Mouse (Mus musculus) midbrain, embryonic 16.5 days (tissue): ENCODE results near the gene Atp7b. TPM values are rescaled to one million over a fixed set of nuclear protein-coding genes. Genes with fewer than 3 reads are reported as not detected.

Experiments used
- ATAC-seq: fragments of 200-750 bp; cut with Nextera tagmentation; 2 replicates; pipeline ENCODE4 v1.8.0; 2017; ENCODE audit warnings: moderate TSS enrichment
- H3K27ac ChIP-seq: fragments of 300-500 bp; sonication (generic); 2 replicates; pipeline ENCODE4 v1.5.1; 2014; ENCODE audit warnings: mild to moderate bottlenecking, low read length, mixed read lengths
- H3K27me3 ChIP-seq: fragments of 300-500 bp; sonication (generic); 2 replicates; pipeline ENCODE4 v1.6.1; 2014; ENCODE audit warnings: low read depth, low read length, mixed read lengths; ENCODE audit not compliant: control insufficient read depth, insufficient read depth
- H3K36me3 ChIP-seq: fragments of 300-500 bp; sonication (generic); 2 replicates; pipeline ENCODE4 v1.6.1; 2014; ENCODE audit warnings: mild to moderate bottlenecking, low read length, moderate library complexity, mixed read lengths; ENCODE audit not compliant: control insufficient read depth, insufficient read depth
- H3K4me1 ChIP-seq: fragments of 300-500 bp; sonication (generic); 2 replicates; pipeline ENCODE4 v1.6.1; 2014; ENCODE audit warnings: mild to moderate bottlenecking, low read length, mixed read lengths; ENCODE audit not compliant: control insufficient read depth, insufficient read depth
- H3K4me2 ChIP-seq: fragments of 300-500 bp; sonication (generic); 2 replicates; pipeline ENCODE4 v1.6.1; 2014; ENCODE audit warnings: mild to moderate bottlenecking, low read length, mixed read lengths
- H3K4me3 ChIP-seq: fragments of 300-500 bp; sonication (generic); 2 replicates; pipeline ENCODE4 v1.5.1; 2014; ENCODE audit warnings: low read depth, mild to moderate bottlenecking, low read length, moderate library complexity, mixed read lengths
- H3K9ac ChIP-seq: fragments of 300-500 bp; sonication (generic); 2 replicates; pipeline ENCODE4 v1.6.1; 2014; ENCODE audit warnings: low read depth, low read length, mixed read lengths
- H3K9me3 ChIP-seq: fragments of 300-500 bp; sonication (generic); replicated peaks from 2 replicates; pipeline ENCODE4 v1.6.1; 2014; ENCODE audit warnings: mild to moderate bottlenecking, low read length, mixed read lengths; ENCODE audit not compliant: control insufficient read depth, poor library complexity, severe bottlenecking
- WGBS: fragments of 180-500 bp; shearing (Covaris S2); extraction: QIAGEN DNeasy Blood & Tissue Kit; methylation state at CpG from one replicate; pipeline ENCODE4 v1.1.7; 2014; 5-methylcytosine and 5-hydroxymethylcytosine counted together
- polyA plus RNA-seq: library from polyadenylated mRNA; unstranded; fragments of >200 nt; fragmentation: Nextera tagmentation; extraction: Ambion mirVana; gene quantifications from 2 replicates; pipeline ENCODE4 v1.2.1, GENCODE M21; 2015

The Atp7b gene
- polyA plus RNA-seq, 1 experiment from 2014 or later = 1.5 TPM

- Histone ChIP-seq H3K9ac (no peak overlapping the region), H3K4me1 (no peaks in the 10 kb centered on the region), H3K4me2 (no peak overlapping the region), H3K36me3 (no peaks in the 10 kb centered on the region), H3K27me3 (no peaks in the 10 kb centered on the region), H3K27ac (no peak overlapping the region), H3K4me3 (no peak overlapping the region), H3K9me3 (no peaks in the 10 kb centered on the region)
- peak; percentile 53; the same call in 1 of the 2 replicates for ATAC-seq
- WGBS = 64% methylated on average over 24 of the region's 24 CpGs
Measured at GRCm38 (mm10) chr8:22013034-22013707, 46.9 kb downstream of the Atp7b start.

- H3K27ac ChIP-seq = no peak overlapping the region
- 69% methylated on average over 3 of the region's 3 CpGs for WGBS
- no peak overlapping the region for H3K4me3 ChIP-seq
- H3K36me3 ChIP-seq = no peaks in the 10 kb centered on the region
- no peak for ATAC-seq
- H3K9me3 ChIP-seq = no peaks in the 10 kb centered on the region
- no peak overlapping the region for H3K4me2 ChIP-seq
- H3K27me3 ChIP-seq = no peaks in the 10 kb centered on the region
- no peak overlapping the region for H3K9ac ChIP-seq
- no peaks in the 10 kb centered on the region for H3K4me1 ChIP-seq
Measured at GRCm38 (mm10) chr8:22009403-22009802, 50.7 kb downstream of the Atp7b start.

GRCm38 (mm10) chr8:22006423-22006822, 53.7 kb downstream of the Atp7b start:
- H3K27ac ChIP-seq = no peak overlapping the region
- no peak overlapping the region for H3K4me3 ChIP-seq
- no peak for ATAC-seq
- no peaks in the 10 kb centered on the region for H3K27me3 ChIP-seq
- H3K4me2 ChIP-seq = no peak overlapping the region
- no peaks in the 10 kb centered on the region for H3K36me3 ChIP-seq
- H3K9ac ChIP-seq = no peak overlapping the region
- 84% methylated on average over 6 of the region's 6 CpGs for WGBS
- no peaks in the 10 kb centered on the region for H3K4me1 ChIP-seq
- no peaks in the 10 kb centered on the region for H3K9me3 ChIP-seq

GRCm38 (mm10) chr8:22004750-22005522, 55.2 kb downstream of the Atp7b start:
- Histone ChIP-seq H3K4me3 (no peak overlapping the region), H3K9ac (no peak overlapping the region), H3K4me2 (no peak overlapping the region), H3K4me1 (no peaks in the 10 kb centered on the region), H3K9me3 (no peaks in the 10 kb centered on the region), H3K27ac (no peak overlapping the region), H3K36me3 (no peaks in the 10 kb centered on the region), H3K27me3 (no peaks in the 10 kb centered on the region)
- no peak for ATAC-seq
- WGBS = 81% methylated on average over 14 of the region's 14 CpGs

GRCm38 (mm10) chr8:21995181-21995580, 64.9 kb downstream of the Atp7b start:
- 60% methylated on average over 3 of the region's 3 CpGs for WGBS
- no peak for ATAC-seq
- Histone ChIP-seq H3K4me1 (no peaks in the 10 kb centered on the region), H3K4me2 (no peak overlapping the region), H3K9me3 (no peaks in the 10 kb centered on the region), H3K36me3 (no peaks in the 10 kb centered on the region), H3K27me3 (no peaks in the 10 kb centered on the region), H3K27ac (no peak overlapping the region), H3K4me3 (no peak overlapping the region), H3K9ac (no peak overlapping the region)

GRCm38 (mm10) chr8:21992184-21992583, 67.9 kb downstream of the Atp7b start:
- ATAC-seq = peak; percentile 88
- no peak overlapping the region for H3K27ac ChIP-seq
- H3K4me3 ChIP-seq = no peak overlapping the region
- no peaks in the 10 kb centered on the region for H3K27me3 ChIP-seq
- no peaks in the 10 kb centered on the region for H3K4me1 ChIP-seq
- no peaks in the 10 kb centered on the region for H3K36me3 ChIP-seq
- WGBS = 20% methylated on average over 6 of the region's 6 CpGs
- H3K4me2 ChIP-seq = no peak overlapping the region
- H3K9me3 ChIP-seq = no peaks in the 10 kb centered on the region
- H3K9ac ChIP-seq = no peak overlapping the region

GRCm38 (mm10) chr8:21981664-21982337, 78.3 kb downstream of the Atp7b start:
- no peaks in the 10 kb centered on the region for H3K4me1 ChIP-seq
- H3K27me3 ChIP-seq = no peaks in the 10 kb centered on the region
- H3K9ac ChIP-seq = no peak overlapping the region
- no peaks in the 10 kb centered on the region for H3K9me3 ChIP-seq
- no peak overlapping the region for H3K4me2 ChIP-seq
- no peak overlapping the region for H3K4me3 ChIP-seq
- H3K27ac ChIP-seq = no peak overlapping the region
- ATAC-seq = peak; percentile 86
- no peaks in the 10 kb centered on the region for H3K36me3 ChIP-seq
- 59% methylated on average over 8 of the region's 8 CpGs for WGBS

GRCm38 (mm10) chr8:21978193-21978592, 81.9 kb downstream of the Atp7b start:
- H3K9me3 ChIP-seq = no peaks in the 10 kb centered on the region
- H3K4me3 ChIP-seq = no peak overlapping the region
- no peaks in the 10 kb centered on the region for H3K4me1 ChIP-seq
- no peaks in the 10 kb centered on the region for H3K27me3 ChIP-seq
- H3K27ac ChIP-seq = no peak overlapping the region
- H3K9ac ChIP-seq = no peak overlapping the region
- no peak overlapping the region for H3K4me2 ChIP-seq
- 58% methylated on average over 4 of the region's 4 CpGs for WGBS
- no peak; the same call in 1 of the 2 replicates for ATAC-seq
- H3K36me3 ChIP-seq = no peaks in the 10 kb centered on the region

- ATAC-seq = no peak
- H3K4me2 ChIP-seq = no peak within 1 kb of the TSS
- H3K27ac ChIP-seq = no peak within 1 kb of the TSS
- no peaks in the 10 kb centered on the region for H3K27me3 ChIP-seq
- WGBS = 88% methylated on average over 3 of the region's 3 CpGs
- no peak within 1 kb of the TSS for H3K4me3 ChIP-seq
- H3K36me3 ChIP-seq = no peaks in the 10 kb centered on the region
- no peaks in the 10 kb centered on the region for H3K9me3 ChIP-seq
- H3K9ac ChIP-seq = no peak within 1 kb of the TSS
- no peaks in the 10 kb centered on the region for H3K4me1 ChIP-seq
Measured at GRCm38 (mm10) chr8:21969475-21969874, 90.6 kb downstream of the Atp7b start, which contains the start of gene Ccdc70. Ccdc70 (plus strand) TSS chr8:21969775.
